Comparison of ENCODE assay signal across 8 mouse cellular contexts in the genomic region with DNA sequence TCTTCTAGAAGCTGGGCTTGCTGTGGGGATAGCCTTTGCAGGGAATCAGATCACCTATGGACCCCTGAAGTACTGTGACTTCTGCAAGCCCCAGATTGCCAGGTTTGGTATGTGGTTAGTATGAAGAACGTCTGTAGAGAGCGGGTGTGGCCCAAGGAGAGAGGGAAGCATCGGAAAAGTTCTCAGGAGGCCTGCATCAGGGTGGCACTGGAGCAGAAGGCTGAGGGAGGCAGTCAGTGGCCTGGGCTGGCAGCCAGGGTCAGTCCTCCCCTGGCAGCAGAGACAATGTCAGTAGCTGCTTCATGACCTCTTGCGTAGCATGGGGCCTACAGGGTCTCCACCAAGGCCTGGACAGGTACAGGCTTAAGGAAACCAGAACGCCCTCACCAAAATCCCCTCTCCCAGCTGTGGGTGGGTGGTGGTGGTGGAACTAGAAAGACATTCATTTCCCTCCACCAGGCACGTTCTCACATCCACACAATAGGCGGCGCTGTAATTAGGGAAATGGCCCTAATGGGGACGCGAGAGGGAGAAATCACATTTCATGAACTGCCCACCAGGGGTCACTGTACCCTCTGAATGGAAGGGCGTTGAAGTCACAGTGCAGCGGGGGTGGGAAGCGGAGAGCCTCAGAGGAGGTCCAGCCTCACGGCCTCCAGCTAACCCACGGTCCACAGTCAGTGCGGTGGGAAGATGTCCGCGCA. TPM values are rescaled to one million over a fixed set of nuclear protein-coding genes. Genes with fewer than 3 reads are reported as not detected.
DNase-seq lines count a peak whose midpoint lies in the region; ATAC-seq and TF ChIP-seq lines count a peak whose summit lies in the region.

No protein-coding gene starts in this region.

- no peak for TF ChIP-seq EP300 in liver, embryonic 14.5 days (IDR thresholded peaks at IDR 0.05; ENCODE audit: low read depth)
- no peak for TF ChIP-seq EP300 in stomach, postnatal 0 days (optimal IDR thresholded peaks at IDR 0.05)

- H3K27me3 ChIP-seq in forebrain, embryonic 11.5 days (ENCODE audit: control insufficient read depth, insufficient read depth, low read length): peaks cover 22% of the 10 kb centered on the region
- peaks cover 9% of the 10 kb centered on the region; the same call in 1 of the 2 replicates for H3K27me3 ChIP-seq in heart, embryonic 16.5 days (ENCODE audit: control insufficient read depth, insufficient read depth, low read length)
- no peaks in the 10 kb centered on the region for H3K27me3 ChIP-seq in liver, embryonic 14.5 days (ENCODE audit: control insufficient read depth, insufficient read depth, low read length)
- H3K27me3 ChIP-seq in neural tube, embryonic 12.5 days (replicated peaks): peaks cover 29% of the 10 kb centered on the region
- H3K27me3 ChIP-seq in stomach, postnatal 0 days (ENCODE audit: control insufficient read depth, insufficient read depth, low read length): no peaks in the 10 kb centered on the region

- ATAC-seq in CD4-positive, CD25-positive, alpha-beta regulatory T cell, adult 4 months: peak; percentile 77
- peak; percentile 60 for ATAC-seq in forebrain, embryonic 11.5 days (replicated peaks; ENCODE audit: low FRiP score)
- ATAC-seq in heart, embryonic 16.5 days (replicated peaks; ENCODE audit: extremely low read depth, insufficient read depth, low FRiP score): no peak; the same call in 1 of the 2 replicates
- peak; percentile 26; the same call in 1 of the 2 replicates for ATAC-seq in liver, embryonic 14.5 days (ENCODE audit: insufficient read depth)
- peak; percentile 67 for ATAC-seq in neural tube, embryonic 12.5 days (ENCODE audit: low FRiP score, low read depth)
- ATAC-seq in stomach, postnatal 0 days (ENCODE audit: low FRiP score, low TSS enrichment): peak; percentile 48

- H3K4me2 ChIP-seq in forebrain, embryonic 11.5 days (ENCODE audit: low read depth, low read length, severe bottlenecking): peak overlapping the region; percentile 36
- peak overlapping the region; percentile 61 for H3K4me2 ChIP-seq in heart, embryonic 16.5 days (ENCODE audit: low read depth, low read length)
- no peak overlapping the region for H3K4me2 ChIP-seq in liver, embryonic 14.5 days (ENCODE audit: low read depth)
- peak overlapping the region; percentile 59 for H3K4me2 ChIP-seq in neural tube, embryonic 12.5 days (replicated peaks)
- H3K4me2 ChIP-seq in stomach, postnatal 0 days (replicated peaks; ENCODE audit: low read depth): peak overlapping the region; percentile 49

- H3K4me3 ChIP-seq in forebrain, embryonic 11.5 days (ENCODE audit: low read depth, low read length): peak overlapping the region; percentile 17
- peak overlapping the region; percentile 39 for H3K4me3 ChIP-seq in heart, embryonic 16.5 days (ENCODE audit: low read length)
- H3K4me3 ChIP-seq in liver, embryonic 14.5 days (ENCODE audit: insufficient read depth in 1 of 2, low read depth in 2 of 2, low read length in 2 of 2): no peak overlapping the region
- peak overlapping the region; percentile 27 for H3K4me3 ChIP-seq in neural tube, embryonic 12.5 days
- H3K4me3 ChIP-seq in stomach, postnatal 0 days (ENCODE audit: low read depth, low read length): no peak overlapping the region; the same call in 1 of the 2 replicates

- no peaks in the 10 kb centered on the region for H3K36me3 ChIP-seq in forebrain, embryonic 11.5 days (ENCODE audit: control insufficient read depth, insufficient read depth, low read length)
- H3K36me3 ChIP-seq in heart, embryonic 16.5 days (ENCODE audit: control insufficient read depth, insufficient read depth): no peaks in the 10 kb centered on the region
- no peaks in the 10 kb centered on the region for H3K36me3 ChIP-seq in liver, embryonic 14.5 days (replicated peaks; ENCODE audit: control insufficient read depth, insufficient read depth, low read depth)
- H3K36me3 ChIP-seq in neural tube, embryonic 12.5 days: no peaks in the 10 kb centered on the region
- no peaks in the 10 kb centered on the region for H3K36me3 ChIP-seq in stomach, postnatal 0 days (ENCODE audit: control insufficient read depth, insufficient read depth, low read length)

- peak; percentile 55 for DNase-seq in brain, embryonic 18.5 days (ENCODE audit: low read depth, low spot score)
- DNase-seq in forebrain, embryonic 11.5 days (ENCODE audit: low spot score): peak; percentile 91
- DNase-seq in kidney, postnatal 25 days: peak; percentile 87
- DNase-seq in liver, embryonic 14.5 days (ENCODE audit: low read depth in 3 of 3, low spot score in 3 of 3): peak; percentile 45 to 56 (median 47)
- DNase-seq in stomach, postnatal 0 days (ENCODE audit: low spot score): peak; percentile 90

- peak; percentile 88 for TF ChIP-seq CTCF in liver, embryonic 14.5 days (IDR thresholded peaks at IDR 0.05; ENCODE audit: low read depth)
- TF ChIP-seq CTCF in stomach, postnatal 0 days (IDR thresholded peaks at IDR 0.05; ENCODE audit: low read depth): peak; percentile 98

- H3K9ac ChIP-seq in forebrain, embryonic 11.5 days (ENCODE audit: low read length): no peak overlapping the region
- H3K9ac ChIP-seq in heart, embryonic 16.5 days (ENCODE audit: low read length): no peak overlapping the region
- no peak overlapping the region for H3K9ac ChIP-seq in liver, embryonic 14.5 days (replicated peaks)
- H3K9ac ChIP-seq in neural tube, embryonic 12.5 days: peak overlapping the region; percentile 45
- H3K9ac ChIP-seq in stomach, postnatal 0 days (ENCODE audit: low read length): no peak overlapping the region

- no peak overlapping the region for H3K27ac ChIP-seq in forebrain, embryonic 11.5 days (ENCODE audit: low read depth, low read length)
- no peak overlapping the region for H3K27ac ChIP-seq in heart, embryonic 16.5 days (ENCODE audit: low read length)
- no peak overlapping the region for H3K27ac ChIP-seq in liver, embryonic 14.5 days
- H3K27ac ChIP-seq in neural tube, embryonic 12.5 days: no peak overlapping the region
- H3K27ac ChIP-seq in stomach, postnatal 0 days (replicated peaks): no peak overlapping the region

- H3K9me3 ChIP-seq in forebrain, embryonic 11.5 days (ENCODE audit: control insufficient read depth, low read length): no peaks in the 10 kb centered on the region
- no peaks in the 10 kb centered on the region for H3K9me3 ChIP-seq in heart, embryonic 16.5 days (replicated peaks; ENCODE audit: control insufficient read depth, low read length)
- H3K9me3 ChIP-seq in liver, embryonic 14.5 days (ENCODE audit: control insufficient read depth, low read length): no peaks in the 10 kb centered on the region
- no peaks in the 10 kb centered on the region for H3K9me3 ChIP-seq in neural tube, embryonic 12.5 days
- H3K9me3 ChIP-seq in stomach, postnatal 0 days (ENCODE audit: control insufficient read depth, low read length): no peaks in the 10 kb centered on the region

- 28% methylated on average over 18 of the region's 18 CpGs for WGBS in forebrain, embryonic 11.5 days
- WGBS in heart, embryonic 16.5 days: 28% methylated on average over 18 of the region's 18 CpGs
- 38% methylated on average over 18 of the region's 18 CpGs for WGBS in liver, embryonic 14.5 days (ENCODE audit: insufficient replicate concordance)
- 26% methylated on average over 18 of the region's 18 CpGs for WGBS in neural tube, embryonic 12.5 days
- 31% methylated on average over 18 of the region's 18 CpGs for WGBS in stomach, postnatal 0 days

- peaks cover 4% of the 10 kb centered on the region; the same call in 1 of the 2 replicates for H3K4me1 ChIP-seq in forebrain, embryonic 11.5 days (replicated peaks; ENCODE audit: control insufficient read depth, insufficient read depth, low read length)
- H3K4me1 ChIP-seq in heart, embryonic 16.5 days (ENCODE audit: control insufficient read depth, insufficient read depth, low read length): peaks cover 6% of the 10 kb centered on the region; the same call in 1 of the 2 replicates
- H3K4me1 ChIP-seq in liver, embryonic 14.5 days (replicated peaks; ENCODE audit: control insufficient read depth in 2 of 2, insufficient read depth in 2 of 2, low read length in 1 of 2): no peaks in the 10 kb centered on the region
- peaks cover 13% of the 10 kb centered on the region for H3K4me1 ChIP-seq in neural tube, embryonic 12.5 days
- H3K4me1 ChIP-seq in stomach, postnatal 0 days (replicated peaks; ENCODE audit: control insufficient read depth, insufficient read depth): no peaks in the 10 kb centered on the region

RNA-seq across cellular contexts. Expression of a gene that starts 31.2 kb away (rescaled TPM):
- 10 to 100 TPM; 21.4 to 36.6 TPM for polyA plus RNA-seq in CD4-positive, CD25-positive, alpha-beta regulatory T cell, adult 4 months (2017; shearing (Covaris generic))
- 3.2 TPM in 2 replicates for polyA plus RNA-seq in forebrain, embryonic 11.5 days (2014; fragmentation: Nextera tagmentation; extraction: Ambion mirVana)
- polyA plus RNA-seq in heart, embryonic 16.5 days (2015; fragmentation: Nextera tagmentation; extraction: Ambion mirVana): 7.5 and 8.5 TPM in 2 replicates
- 2.6 TPM in 2 replicates for polyA plus RNA-seq in liver, embryonic 14.5 days (2012; rRNA removed)
- 1.4 and 1.5 TPM in 2 replicates for polyA plus RNA-seq in liver, embryonic 14.5 days (2014; fragmentation: Nextera tagmentation; extraction: Ambion mirVana)
- polyA plus RNA-seq in neural tube, embryonic 12.5 days (2016; fragmentation: Nextera tagmentation; extraction: Ambion mirVana): 5.4 and 6.4 TPM in 2 replicates
- 18.2 and 22.1 TPM in 2 replicates for polyA plus RNA-seq in stomach, postnatal 0 days (2015; fragmentation: Nextera tagmentation; extraction: Ambion mirVana)

Comparison
In these comparisons a context has a peak if more than half of its experiments do, and no peak if none do; other contexts are left out.
1. H3K4me3 ChIP-seq: peak in forebrain, embryonic 11.5 days (single experiment), heart, embryonic 16.5 days (single experiment) and neural tube, embryonic 12.5 days (single experiment); none in liver, embryonic 14.5 days (0 of 2) and stomach, postnatal 0 days (single experiment).
2. Peak in every context shown above with its lines, with median percentiles within 50 percentile points of each other: DNase-seq.